Mouse (Mus musculus) limb, embryonic 11.5 days (tissue): ENCODE data around the gene Mapk9. TPM values are rescaled to one million over a fixed set of nuclear protein-coding genes. Genes with fewer than 3 reads are reported as not detected.
A peak's percentile ranks its signal among the peaks of the same experiment; 100 is the strongest.

Source experiments
- ATAC-seq: fragments of 200-750 bp; cut with Nextera tagmentation; 2 replicates; pipeline ENCODE4 v1.8.0; 2017; ENCODE audit warnings: low read depth; ENCODE audit not compliant: insufficient number of reproducible peaks, low FRiP score, low TSS enrichment
- DNase-seq: peaks from one replicate; pipeline ENCODE4 v3.0.0-alpha.2; 2015; ENCODE audit warnings: low spot score
- H3K27ac ChIP-seq: fragments of 300-500 bp; sonication (generic); replicated peaks from 2 replicates; pipeline ENCODE4 v1.5.1; 2014; ENCODE audit warnings: low read depth, mild to moderate bottlenecking, low read length
- H3K27me3 ChIP-seq: fragments of 300-500 bp; sonication (generic); 2 replicates; pipeline ENCODE4 v1.6.1; 2014; ENCODE audit warnings: mild to moderate bottlenecking, low read length, mixed read lengths; ENCODE audit not compliant: control insufficient read depth, insufficient read depth
- H3K36me3 ChIP-seq: fragments of 300-500 bp; sonication (generic); 2 replicates; pipeline ENCODE4 v1.6.1; 2014; ENCODE audit warnings: mild to moderate bottlenecking, low read length, moderate library complexity, mixed read lengths; ENCODE audit not compliant: control insufficient read depth, insufficient read depth
- H3K4me1 ChIP-seq: fragments of 300-500 bp; sonication (generic); 2 replicates; pipeline ENCODE4 v1.6.1; 2014; ENCODE audit warnings: low read length, mixed read lengths; ENCODE audit not compliant: control insufficient read depth, insufficient read depth
- H3K4me2 ChIP-seq: fragments of 300-500 bp; sonication (generic); 2 replicates; pipeline ENCODE4 v1.6.1; 2014; ENCODE audit warnings: low read depth, mild to moderate bottlenecking, moderate library complexity; ENCODE audit not compliant: severe bottlenecking
- H3K4me3 ChIP-seq: fragments of 300-500 bp; sonication (generic); 2 replicates; pipeline ENCODE4 v1.5.1; 2014; ENCODE audit warnings: low read depth, low read length
- H3K9ac ChIP-seq: fragments of 300-500 bp; sonication (generic); 2 replicates; pipeline ENCODE4 v1.6.1; 2014; ENCODE audit warnings: mild to moderate bottlenecking, low read length
- H3K9me3 ChIP-seq: fragments of 300-500 bp; sonication (generic); 2 replicates; pipeline ENCODE4 v1.6.1; 2016; ENCODE audit warnings: low read length; ENCODE audit not compliant: control insufficient read depth
- WGBS: fragments of 180-500 bp; shearing (Covaris S2); extraction: QIAGEN DNeasy Blood & Tissue Kit; methylation state at CpG from one replicate; pipeline ENCODE4 v1.1.7; 2014; 5-methylcytosine and 5-hydroxymethylcytosine counted together
- polyA plus RNA-seq: library from polyadenylated mRNA; unstranded; fragments of >200 nt; fragmentation: Nextera tagmentation; extraction: Ambion mirVana; gene quantifications from 2 replicates; pipeline ENCODE4 v1.2.1, GENCODE M21; 2014

Gene Mapk9
- polyA plus RNA-seq, 1 experiment from 2014 or later = 34.2 TPM

DNA sequence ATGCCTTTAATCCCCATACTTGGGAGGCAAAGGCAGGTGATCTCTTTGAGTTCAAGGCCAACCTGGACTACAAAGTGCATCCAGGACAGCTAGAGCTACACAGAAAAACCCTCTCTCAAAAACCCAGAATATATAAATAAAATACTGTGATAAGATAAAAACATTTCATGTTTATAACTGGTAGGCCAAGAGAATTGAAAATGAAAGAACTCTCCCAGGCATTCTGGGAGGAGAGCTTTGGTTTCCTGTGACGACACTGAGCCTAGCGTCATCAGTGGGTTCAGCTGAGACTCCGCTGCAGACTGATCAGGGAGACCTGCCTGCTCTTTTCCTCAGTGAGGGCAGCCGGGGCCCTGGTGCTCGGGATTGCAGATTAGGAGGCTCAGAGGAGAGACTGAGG lies 8.6 kb downstream of the Mapk9 start:
- Histone ChIP-seq H3K4me2 (no peak overlapping the region), H3K9me3 (no peaks in the 10 kb centered on the region), H3K27ac (no peak overlapping the region), H3K4me3 (no peak overlapping the region), H3K4me1 (no peaks in the 10 kb centered on the region), H3K9ac (no peak overlapping the region), H3K36me3 (no peaks in the 10 kb centered on the region), H3K27me3 (no peaks in the 10 kb centered on the region)
- ATAC-seq (no peak), DNase-seq (no peak)
- 90% methylated on average over 5 of the region's 5 CpGs for WGBS

DNA sequence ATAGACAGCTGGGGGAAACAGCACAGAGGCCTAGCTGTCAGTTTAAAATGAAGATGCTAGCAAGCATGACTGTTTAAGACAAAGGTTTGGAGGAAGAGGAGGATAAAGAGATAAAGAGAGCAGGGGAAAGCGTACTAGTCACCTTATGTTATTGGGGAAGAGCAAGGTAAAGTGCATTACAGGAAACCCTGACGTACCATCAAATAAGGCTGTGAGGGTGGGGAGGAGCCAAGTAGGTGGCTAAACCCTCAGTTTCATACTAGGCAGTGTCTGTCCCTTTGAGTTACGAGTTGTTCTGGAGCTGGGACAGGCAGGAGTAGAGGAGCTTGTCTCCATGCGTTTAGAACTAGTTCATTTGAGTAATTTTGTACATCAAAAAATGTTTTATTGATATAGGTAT lies 14.6 kb downstream of the Mapk9 start:
- Histone ChIP-seq H3K27me3 (no peaks in the 10 kb centered on the region), H3K27ac (no peak overlapping the region), H3K4me1 (no peaks in the 10 kb centered on the region), H3K4me3 (no peak overlapping the region), H3K36me3 (no peaks in the 10 kb centered on the region), H3K4me2 (no peak overlapping the region), H3K9ac (no peak overlapping the region), H3K9me3 (no peaks in the 10 kb centered on the region)
- DNase-seq = no peak
- 91% methylated on average over 4 of the region's 4 CpGs for WGBS
- no peak for ATAC-seq

DNA sequence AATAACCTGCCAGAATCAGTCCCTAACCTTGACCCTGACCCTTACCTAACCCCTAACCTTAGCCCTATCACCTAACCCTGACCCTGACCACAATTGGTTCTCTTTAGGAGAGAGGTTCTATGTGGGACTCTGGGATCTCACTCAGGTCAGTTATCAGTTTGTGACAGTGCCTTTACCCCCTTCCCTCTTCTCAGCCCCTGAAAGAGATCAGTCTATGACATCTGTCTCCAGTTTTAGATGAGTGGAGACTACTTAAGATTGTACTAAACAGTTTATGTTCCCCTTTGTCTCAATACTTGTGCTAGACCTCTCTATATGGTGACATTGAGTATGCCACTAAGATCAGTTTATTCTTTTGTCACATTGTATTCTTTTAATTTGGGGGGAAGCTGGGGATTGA lies 17.4 kb downstream of the Mapk9 start:
- no peaks in the 10 kb centered on the region for H3K9me3 ChIP-seq
- H3K27ac ChIP-seq = no peak overlapping the region
- no peaks in the 10 kb centered on the region for H3K27me3 ChIP-seq

DNA sequence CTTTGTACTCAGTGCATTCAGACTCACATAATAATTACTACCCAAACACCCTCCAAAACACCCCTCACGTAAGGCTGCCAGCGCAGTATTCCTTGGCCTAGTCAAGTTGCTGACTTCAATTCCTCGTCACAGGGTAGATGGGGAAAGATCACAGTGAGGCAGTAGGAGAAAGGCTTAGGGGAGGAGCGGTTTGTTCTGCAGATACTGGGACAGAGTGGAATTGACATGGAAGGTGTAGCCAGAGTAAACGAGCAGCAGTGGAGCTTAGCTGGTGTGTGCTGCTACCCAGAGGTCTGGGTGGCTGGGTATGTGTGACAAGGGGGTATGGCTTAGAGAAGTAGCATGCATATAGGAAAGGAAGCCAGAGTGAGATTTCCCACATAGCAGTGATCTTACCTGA lies 20.8 kb downstream of the Mapk9 start:
- ATAC-seq (no peak), DNase-seq (no peak)
- Histone ChIP-seq H3K9me3 (no peaks in the 10 kb centered on the region), H3K9ac (no peak overlapping the region), H3K27me3 (no peaks in the 10 kb centered on the region), H3K36me3 (no peaks in the 10 kb centered on the region), H3K27ac (no peak overlapping the region), H3K4me1 (no peaks in the 10 kb centered on the region), H3K4me2 (no peak overlapping the region), H3K4me3 (no peak overlapping the region)
- 83% methylated on average over 5 of the region's 5 CpGs for WGBS

More for the DNA sequence above, 17.4 kb downstream of the Mapk9 start:
- no peak overlapping the region for H3K9ac ChIP-seq
- no peaks in the 10 kb centered on the region for H3K36me3 ChIP-seq
- H3K4me2 ChIP-seq = no peak overlapping the region
- no peak for ATAC-seq
- no peak for DNase-seq
- H3K4me1 ChIP-seq = no peaks in the 10 kb centered on the region
- H3K4me3 ChIP-seq = no peak overlapping the region

DNA sequence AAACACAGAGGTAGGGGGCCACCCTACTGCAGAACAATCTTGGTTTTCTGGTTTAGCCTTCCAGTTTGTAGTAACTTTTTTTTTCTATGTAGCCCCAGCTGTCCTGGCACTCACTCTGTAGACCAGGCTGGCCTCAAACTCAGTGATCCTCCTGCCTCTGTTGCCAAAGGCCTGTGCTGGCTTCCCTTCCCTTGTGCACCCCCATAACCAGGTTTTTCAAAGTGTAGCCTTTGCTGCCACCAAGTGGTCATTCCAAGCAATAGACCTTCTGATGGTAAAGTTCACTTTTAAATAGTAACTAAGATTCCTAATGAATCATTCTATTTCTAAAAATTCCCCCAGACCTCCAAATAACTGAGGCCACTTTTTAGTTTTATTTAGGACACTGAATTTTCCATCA lies 23.2 kb downstream of the Mapk9 start:
- Histone ChIP-seq H3K4me2 (no peak overlapping the region), H3K4me3 (no peak overlapping the region), H3K9ac (no peak overlapping the region), H3K27me3 (no peaks in the 10 kb centered on the region), H3K36me3 (peaks cover 2% of the 10 kb centered on the region; the same call in 1 of the 2 replicates), H3K4me1 (no peaks in the 10 kb centered on the region), H3K9me3 (no peaks in the 10 kb centered on the region), H3K27ac (no peak overlapping the region)
- DNase-seq = peak; percentile 64
- ATAC-seq = no peak

DNA sequence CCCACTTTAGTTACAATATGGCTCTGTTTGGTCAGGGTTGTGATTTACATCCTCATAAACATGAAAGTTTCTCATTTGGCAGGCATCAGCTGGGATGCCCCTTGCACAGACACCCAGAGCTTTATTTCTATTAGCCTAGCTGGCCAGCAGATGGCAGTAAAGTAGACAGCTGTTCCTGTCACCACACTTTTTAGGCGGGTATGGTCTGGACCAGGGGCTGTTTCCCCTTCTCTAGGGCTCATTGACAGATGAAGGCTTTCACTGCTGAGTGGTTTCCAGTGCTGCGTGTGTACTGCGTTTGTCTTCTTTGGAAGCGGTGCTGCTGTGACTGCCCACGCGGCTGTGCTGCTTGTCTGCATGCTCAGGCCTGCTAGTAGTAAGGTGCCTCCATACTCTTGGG lies 25.4 kb downstream of the Mapk9 start:
- H3K4me1 ChIP-seq = no peaks in the 10 kb centered on the region
- no peak overlapping the region for H3K4me3 ChIP-seq
- H3K9me3 ChIP-seq = no peaks in the 10 kb centered on the region
- H3K9ac ChIP-seq = no peak overlapping the region
- H3K4me2 ChIP-seq = no peak overlapping the region
- ATAC-seq = no peak
- peaks cover 2% of the 10 kb centered on the region; the same call in 1 of the 2 replicates for H3K36me3 ChIP-seq
- 61% methylated on average over 6 of the region's 6 CpGs for WGBS
- H3K27ac ChIP-seq = no peak overlapping the region
- no peaks in the 10 kb centered on the region for H3K27me3 ChIP-seq
- peak; percentile 62 for DNase-seq

DNA sequence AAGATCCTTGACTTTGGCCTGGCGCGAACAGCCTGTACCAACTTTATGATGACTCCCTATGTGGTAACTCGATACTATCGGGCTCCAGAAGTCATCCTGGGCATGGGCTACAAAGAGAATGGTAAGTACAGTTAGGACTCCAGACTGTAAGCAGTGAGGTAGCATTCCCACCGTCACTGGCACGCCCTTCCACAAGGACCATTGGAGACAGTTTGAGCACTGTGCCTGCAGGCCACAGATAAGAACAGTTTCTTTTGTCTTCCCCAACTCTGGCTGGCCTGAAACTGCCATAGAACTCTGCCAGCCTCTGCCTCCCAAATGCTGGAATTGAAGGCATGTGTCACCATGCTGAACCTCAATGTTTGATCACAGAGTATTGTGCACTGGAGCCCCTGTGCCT lies 26.2 kb downstream of the Mapk9 start:
- H3K4me2 ChIP-seq = no peak overlapping the region
- 93% methylated on average over 6 of the region's 6 CpGs for WGBS
- no peaks in the 10 kb centered on the region for H3K4me1 ChIP-seq
- H3K9me3 ChIP-seq = no peaks in the 10 kb centered on the region
- H3K9ac ChIP-seq = no peak overlapping the region
- DNase-seq = no peak
- H3K4me3 ChIP-seq = no peak overlapping the region
- H3K36me3 ChIP-seq = peaks cover 2% of the 10 kb centered on the region; the same call in 1 of the 2 replicates
- H3K27ac ChIP-seq = no peak overlapping the region
- ATAC-seq = no peak
- H3K27me3 ChIP-seq = no peaks in the 10 kb centered on the region

DNA sequence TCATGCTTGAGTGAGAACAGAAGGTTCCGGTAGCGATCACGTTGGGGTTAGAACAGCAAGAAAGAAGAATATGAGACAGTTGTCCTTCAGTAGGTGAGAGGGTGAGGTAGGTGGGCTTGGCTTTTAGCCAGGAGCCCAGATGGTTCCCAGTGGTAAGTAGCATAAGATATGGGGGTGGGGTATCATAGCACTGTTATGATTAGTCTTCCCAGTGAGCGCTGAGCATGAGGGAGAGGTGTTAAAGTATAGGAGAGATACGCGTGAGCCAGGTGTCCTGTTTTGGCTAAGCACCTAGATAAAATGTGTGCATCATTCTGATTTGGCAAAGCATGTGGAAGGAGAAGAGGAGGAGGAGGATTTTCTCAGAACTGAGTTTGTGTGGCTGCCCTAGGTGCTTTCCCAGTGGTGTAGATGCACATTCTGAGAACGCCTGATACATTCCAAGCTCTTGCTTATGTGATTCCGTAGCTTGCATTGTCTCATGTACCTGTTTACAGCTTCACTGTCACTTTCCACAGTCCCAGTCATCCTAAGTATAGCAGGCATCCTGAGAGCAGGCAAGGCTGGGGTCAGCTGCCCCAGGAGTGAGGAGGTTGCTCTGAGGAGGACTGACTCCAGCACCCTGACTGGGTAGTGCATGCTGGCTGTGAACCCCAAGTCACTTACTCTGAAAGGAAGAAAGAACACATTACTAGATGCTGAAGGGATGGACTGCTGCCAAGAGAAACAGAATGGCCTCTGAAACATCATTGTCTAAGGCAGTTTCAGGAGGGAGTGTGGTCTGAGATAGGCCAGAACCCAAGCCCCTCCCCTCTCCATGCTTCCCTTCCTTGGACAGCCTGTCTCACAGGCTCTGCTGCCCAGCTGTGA lies 30.6 kb downstream of the Mapk9 start:
- Histone ChIP-seq H3K4me2 (no peak overlapping the region), H3K4me1 (no peaks in the 10 kb centered on the region), H3K36me3 (peaks cover 7% of the 10 kb centered on the region), H3K9ac (no peak overlapping the region), H3K4me3 (no peak overlapping the region), H3K9me3 (no peaks in the 10 kb centered on the region), H3K27ac (no peak overlapping the region), H3K27me3 (no peaks in the 10 kb centered on the region)
- DNase-seq (no peak), ATAC-seq (no peak)
- WGBS = 93% methylated on average over 8 of the region's 8 CpGs
